Mouse (Mus musculus) stomach, embryonic 14.5 days (tissue): Measurements from ENCODE around the gene Btbd3. TPM values are rescaled to one million over a fixed set of nuclear protein-coding genes. Genes with fewer than 3 reads are reported as not detected.

Experiments used
- ATAC-seq: fragments of 200-750 bp; cut with Nextera tagmentation; 2 replicates; pipeline ENCODE4 v1.8.0; 2017; ENCODE audit warnings: low read depth, moderate TSS enrichment; ENCODE audit not compliant: insufficient number of reproducible peaks, insufficient read depth, low FRiP score
- H3K27ac ChIP-seq: fragments of 300-500 bp; sonication (generic); 2 replicates; pipeline ENCODE4 v1.5.1; 2014; ENCODE audit warnings: mild to moderate bottlenecking, low read length, moderate library complexity, mixed read lengths
- H3K27me3 ChIP-seq: fragments of 300-500 bp; sonication (generic); 2 replicates; pipeline ENCODE4 v1.6.1; 2014; ENCODE audit warnings: low read length, control low read depth, mixed read lengths; ENCODE audit not compliant: control insufficient read depth, insufficient read depth
- H3K36me3 ChIP-seq: fragments of 300-500 bp; sonication (generic); 2 replicates; pipeline ENCODE4 v1.6.1; 2014; ENCODE audit warnings: mild to moderate bottlenecking, control low read depth, low read length, moderate library complexity, mixed read lengths; ENCODE audit not compliant: control insufficient read depth, insufficient read depth
- H3K4me1 ChIP-seq: fragments of 300-500 bp; sonication (generic); 2 replicates; pipeline ENCODE4 v1.6.1; 2014; ENCODE audit warnings: low read length, control low read depth, mixed read lengths; ENCODE audit not compliant: control insufficient read depth, insufficient read depth
- H3K4me2 ChIP-seq: fragments of 300-500 bp; sonication (generic); replicated peaks from 2 replicates; pipeline ENCODE4 v1.6.1; 2014; ENCODE audit warnings: low read depth, low read length, control low read depth
- H3K4me3 ChIP-seq: fragments of 300-500 bp; sonication (generic); 2 replicates; pipeline ENCODE4 v1.5.1; 2014; ENCODE audit warnings: low read depth, low read length, control low read depth
- H3K9ac ChIP-seq: fragments of 300-500 bp; sonication (generic); replicated peaks from 2 replicates; pipeline ENCODE4 v1.6.1; 2014; ENCODE audit warnings: low read depth, mild to moderate bottlenecking, control low read depth, low read length, moderate library complexity, mixed read lengths
- H3K9me3 ChIP-seq: fragments of 300-500 bp; sonication (generic); 2 replicates; pipeline ENCODE4 v1.6.1; 2016; ENCODE audit warnings: low read depth, low read length, control low read depth; ENCODE audit not compliant: control insufficient read depth
- WGBS: fragments of 180-500 bp; shearing (Covaris S2); extraction: QIAGEN DNeasy Blood & Tissue Kit; methylation state at CpG from one replicate; pipeline ENCODE4 v1.1.7; 2014; 5-methylcytosine and 5-hydroxymethylcytosine counted together
- polyA plus RNA-seq: library from polyadenylated mRNA; unstranded; fragments of >200 nt; fragmentation: Nextera tagmentation; extraction: Ambion mirVana; gene quantifications from 2 replicates; pipeline ENCODE4 v1.2.1, GENCODE M21; 2014

The Btbd3 gene
- polyA plus RNA-seq, 1 experiment from 2014 or later: 35.7 TPM

DNA sequence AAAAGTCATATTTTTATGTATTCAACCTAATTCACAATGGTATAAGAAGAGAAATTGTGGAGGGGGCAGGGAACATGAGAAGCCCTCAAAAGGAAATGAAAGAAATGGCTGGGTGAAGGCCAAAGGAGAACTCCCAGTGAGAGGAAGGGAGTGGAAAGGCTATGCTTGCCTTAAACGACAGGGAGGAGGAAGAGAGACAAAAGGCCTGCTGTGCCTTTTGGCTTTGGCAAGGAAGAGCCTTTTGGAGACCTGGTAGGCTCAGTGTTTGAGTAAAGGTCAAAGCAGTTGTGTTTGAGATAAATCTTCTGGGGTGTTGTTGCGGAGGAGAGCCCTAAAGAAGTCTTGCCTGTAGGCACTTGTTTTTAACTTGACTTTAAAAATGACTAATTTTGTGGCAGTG, 175.6 kb downstream of the Btbd3 start:
- Histone ChIP-seq H3K4me1 (no peaks in the 10 kb centered on the region), H3K9me3 (no peaks in the 10 kb centered on the region), H3K36me3 (no peaks in the 10 kb centered on the region), H3K27ac (no peak overlapping the region), H3K4me3 (no peak overlapping the region), H3K27me3 (no peaks in the 10 kb centered on the region), H3K9ac (no peak overlapping the region), H3K4me2 (no peak overlapping the region)
- 43% methylated on average over 2 of the region's 2 CpGs for WGBS
- ATAC-seq: no peak

DNA sequence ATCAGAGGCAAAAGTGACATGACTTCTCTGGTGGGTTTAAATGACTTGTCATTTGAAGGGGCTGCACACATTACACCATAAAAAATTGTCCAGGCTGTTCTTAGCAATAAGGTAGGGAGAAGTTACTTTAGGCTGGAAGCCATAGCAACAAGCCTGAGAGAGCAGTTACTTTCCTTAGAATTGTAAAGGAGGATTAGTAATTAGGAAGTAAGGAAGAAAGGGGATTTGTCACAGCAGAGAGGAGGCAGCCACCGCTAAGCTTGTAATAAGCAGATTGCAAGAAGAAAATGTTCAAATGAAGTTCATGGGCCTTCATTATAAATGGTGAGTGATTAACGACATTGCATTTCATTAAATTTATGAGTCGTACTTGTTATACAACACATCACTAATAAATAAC, 190.1 kb downstream of the Btbd3 start:
- 39% methylated on average over 3 of the region's 3 CpGs for WGBS
- no peak for ATAC-seq
- no peak overlapping the region for H3K4me3 ChIP-seq

GRCm38 (mm10) chr2:138446943-138447342, 190.6 kb downstream of the Btbd3 start:
- H3K4me1 ChIP-seq: no peaks in the 10 kb centered on the region
- H3K36me3 ChIP-seq: no peaks in the 10 kb centered on the region
- no peak overlapping the region for H3K4me2 ChIP-seq
- no peak overlapping the region for H3K4me3 ChIP-seq
- 36% methylated on average over 7 of the region's 7 CpGs for WGBS
- H3K27ac ChIP-seq: no peak overlapping the region
- no peaks in the 10 kb centered on the region for H3K27me3 ChIP-seq
- no peak overlapping the region for H3K9ac ChIP-seq
- peak; percentile 67; the same call in 1 of the 2 replicates for ATAC-seq
- no peaks in the 10 kb centered on the region for H3K9me3 ChIP-seq

More for the DNA sequence above, 190.1 kb downstream of the Btbd3 start:
- Histone ChIP-seq H3K27me3 (no peaks in the 10 kb centered on the region), H3K9ac (no peak overlapping the region), H3K27ac (no peak overlapping the region), H3K4me2 (no peak overlapping the region), H3K9me3 (no peaks in the 10 kb centered on the region), H3K4me1 (no peaks in the 10 kb centered on the region), H3K36me3 (no peaks in the 10 kb centered on the region)

DNA sequence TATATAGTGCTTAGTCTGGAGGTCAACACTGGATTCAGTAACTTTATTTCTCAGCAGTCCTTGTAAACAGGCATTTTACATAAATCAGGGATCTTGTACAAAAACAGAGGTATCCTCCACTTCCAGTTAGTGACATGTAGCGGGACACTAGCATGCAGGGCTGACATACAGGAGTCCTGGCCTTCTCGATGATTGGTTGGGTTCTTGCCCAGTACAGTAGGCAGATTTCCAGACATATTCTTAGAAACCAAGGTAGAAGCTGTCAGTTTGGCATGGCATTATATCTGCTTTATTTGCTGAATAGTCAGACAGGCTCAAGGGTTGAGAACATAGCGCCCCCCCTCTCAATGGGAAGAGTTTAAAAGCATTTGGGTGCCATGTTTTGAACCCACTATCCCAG, 191.3 kb downstream of the Btbd3 start:
- no peak overlapping the region for H3K27ac ChIP-seq
- H3K4me2 ChIP-seq: no peak overlapping the region
- H3K9ac ChIP-seq: no peak overlapping the region
- no peak for ATAC-seq
- WGBS: 78% methylated on average over 3 of the region's 3 CpGs
- no peaks in the 10 kb centered on the region for H3K27me3 ChIP-seq
- H3K9me3 ChIP-seq: no peaks in the 10 kb centered on the region
- H3K4me1 ChIP-seq: no peaks in the 10 kb centered on the region
- no peaks in the 10 kb centered on the region for H3K36me3 ChIP-seq
- H3K4me3 ChIP-seq: no peak overlapping the region

- Histone ChIP-seq H3K9ac (no peak overlapping the region), H3K9me3 (no peaks in the 10 kb centered on the region), H3K27ac (no peak overlapping the region), H3K27me3 (no peaks in the 10 kb centered on the region), H3K4me2 (no peak overlapping the region), H3K36me3 (no peaks in the 10 kb centered on the region), H3K4me1 (no peaks in the 10 kb centered on the region), H3K4me3 (no peak overlapping the region)
- no peak for ATAC-seq
- 76% methylated on average over 22 of the region's 22 CpGs for WGBS
Observed at GRCm38 (mm10) chr2:138468046-138468572, 211.7 kb downstream of the Btbd3 start.

- Histone ChIP-seq H3K4me2 (no peak overlapping the region), H3K27me3 (no peaks in the 10 kb centered on the region), H3K9me3 (no peaks in the 10 kb centered on the region), H3K4me3 (no peak overlapping the region), H3K4me1 (no peaks in the 10 kb centered on the region), H3K9ac (no peak overlapping the region), H3K36me3 (no peaks in the 10 kb centered on the region), H3K27ac (no peak overlapping the region)
- no peak for ATAC-seq
- 78% methylated on average over 5 of the region's 5 CpGs for WGBS
Observed at GRCm38 (mm10) chr2:138473407-138473806, 217.0 kb downstream of the Btbd3 start.

DNA sequence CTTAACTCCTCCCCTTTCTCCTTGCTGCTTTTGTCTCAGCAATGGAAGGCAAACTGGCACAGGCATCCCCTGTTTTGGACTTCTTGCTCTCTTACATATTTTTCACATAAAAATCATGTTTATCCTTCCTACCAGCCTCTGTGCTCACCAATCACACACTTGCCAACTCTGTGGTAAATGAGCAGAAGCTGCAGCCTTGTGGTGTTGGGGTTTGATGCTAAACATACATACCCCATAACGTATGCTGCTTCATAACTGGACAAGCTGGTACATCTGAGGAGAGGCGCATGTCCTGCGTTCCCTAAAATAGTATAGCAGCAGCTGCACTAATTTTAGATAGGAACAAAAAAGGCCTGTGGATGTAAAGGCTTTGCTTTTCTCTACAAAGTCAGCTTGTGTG, 220.1 kb downstream of the Btbd3 start:
- H3K4me3 ChIP-seq: no peak overlapping the region
- H3K36me3 ChIP-seq: no peaks in the 10 kb centered on the region
- H3K4me1 ChIP-seq: no peaks in the 10 kb centered on the region
- H3K9ac ChIP-seq: no peak overlapping the region
- H3K27ac ChIP-seq: no peak overlapping the region
- WGBS: 88% methylated on average over 3 of the region's 3 CpGs
- H3K4me2 ChIP-seq: no peak overlapping the region
- no peaks in the 10 kb centered on the region for H3K27me3 ChIP-seq
- ATAC-seq: no peak
- H3K9me3 ChIP-seq: no peaks in the 10 kb centered on the region

GRCm38 (mm10) chr2:138477278-138477677, 220.9 kb downstream of the Btbd3 start:
- ATAC-seq: no peak
- WGBS: 90% methylated on average over 5 of the region's 5 CpGs

GRCm38 (mm10) chr2:138482541-138482940, 226.2 kb downstream of the Btbd3 start:
- no peaks in the 10 kb centered on the region for H3K9me3 ChIP-seq
- no peak for ATAC-seq
- no peaks in the 10 kb centered on the region for H3K27me3 ChIP-seq
- no peaks in the 10 kb centered on the region for H3K36me3 ChIP-seq
- WGBS: 60% methylated on average over 3 of the region's 3 CpGs
- no peak overlapping the region for H3K4me2 ChIP-seq
- H3K9ac ChIP-seq: no peak overlapping the region
- no peak overlapping the region for H3K4me3 ChIP-seq
- no peak overlapping the region for H3K27ac ChIP-seq
- H3K4me1 ChIP-seq: no peaks in the 10 kb centered on the region

More at GRCm38 (mm10) chr2:138477278-138477677, 220.9 kb downstream of the Btbd3 start:
- Histone ChIP-seq H3K4me1 (no peaks in the 10 kb centered on the region), H3K4me2 (no peak overlapping the region), H3K27me3 (no peaks in the 10 kb centered on the region), H3K36me3 (no peaks in the 10 kb centered on the region), H3K9ac (no peak overlapping the region), H3K27ac (no peak overlapping the region), H3K4me3 (no peak overlapping the region), H3K9me3 (no peaks in the 10 kb centered on the region)
